Comparison of ENCODE assay signal across 11 mouse cellular contexts in genomic region chr10:44434702-44435181, GRCm38 (mm10).
DNase-seq lines count a peak whose midpoint lies in the region; ATAC-seq lines count a peak whose summit lies in the region.
"Had no signal": no experiment of that assay in that cellular context is flagged by ENCODE, and none has a peak within 500 bp of the region (broad histone marks: within the 10 kb centered on the region; RNA-seq: fewer than 3 reads in every experiment).

No protein-coding gene starts in this region.

- no peak overlapping the region for H3K27ac ChIP-seq in kidney, embryonic 14.5 days (ENCODE audit: low read depth, low read length)
- H3K27ac ChIP-seq: hindbrain, postnatal 0 days had no signal

- no peaks in the 10 kb centered on the region for H3K9me3 ChIP-seq in kidney, embryonic 14.5 days (ENCODE audit: control insufficient read depth, low read length)

- no peak overlapping the region for H3K4me2 ChIP-seq in kidney, embryonic 14.5 days (replicated peaks; ENCODE audit: low read depth, low read length)

- 63% methylated on average over 6 of the region's 6 CpGs for WGBS in kidney, embryonic 14.5 days

- H3K27me3 ChIP-seq in kidney, embryonic 14.5 days (ENCODE audit: control insufficient read depth, insufficient read depth, low read length), result no peaks in the 10 kb centered on the region

- no peaks in the 10 kb centered on the region for H3K36me3 ChIP-seq in kidney, embryonic 14.5 days (ENCODE audit: control insufficient read depth, insufficient read depth, low read length)

- no peak overlapping the region for H3K9ac ChIP-seq in kidney, embryonic 14.5 days (ENCODE audit: low read depth, low read length)
- H3K9ac ChIP-seq: liver, postnatal 0 days had no signal

- ATAC-seq in kidney, embryonic 14.5 days (ENCODE audit: low FRiP score, low TSS enrichment), result no peak
- ATAC-seq: hindbrain, postnatal 0 days; liver, postnatal 0 days had no signal

- no peak overlapping the region for H3K4me3 ChIP-seq in kidney, embryonic 14.5 days (ENCODE audit: low read length)

- no peaks in the 10 kb centered on the region for H3K4me1 ChIP-seq in kidney, embryonic 14.5 days (ENCODE audit: control insufficient read depth, insufficient read depth, low read length)

- peak; percentile 73 for DNase-seq in kidney, adult 18-20 months
- peak; percentile 18 for DNase-seq in NIH3T3 (ENCODE audit: low read depth)
- peak; percentile 75 for DNase-seq in kidney, adult 9 months
- peak; percentile 61 to 75 for DNase-seq in right cerebral cortex, postnatal 10 days (ENCODE audit: low spot score in 2 of 2)
- DNase-seq in retina, embryonic 14.5 days (ENCODE audit: low spot score), result no peak
- DNase-seq in cerebellum, adult 8-10 months, result no peak
- no peak for DNase-seq in thymus, postnatal 4 days
- DNase-seq: cerebellum, adult 9-10 months; liver, postnatal 0 days had no signal

Comparison
In these comparisons a context has a peak if more than half of its experiments do, and no peak if none do; other contexts are left out.
1. DNase-seq: peak in kidney, adult 18-20 months (single experiment), NIH3T3 (single experiment), kidney, adult 9 months (single experiment) and right cerebral cortex, postnatal 10 days (2 of 2); none in retina, embryonic 14.5 days (single experiment), cerebellum, adult 8-10 months (single experiment) and thymus, postnatal 4 days (single experiment).